In genomic region chr9:78506002-78506721, GRCm38 (mm10) we compare ENCODE assay signal across 12 mouse cellular contexts. TPM values are rescaled to one million over a fixed set of nuclear protein-coding genes. Genes with fewer than 3 reads are reported as not detected.
DNase-seq lines count a peak whose midpoint lies in the region; ATAC-seq and TF ChIP-seq lines count a peak whose summit lies in the region.
"Had no signal": no experiment of that assay in that cellular context is flagged by ENCODE, and none has a peak within 500 bp of the region (broad histone marks: within the 10 kb centered on the region; RNA-seq: fewer than 3 reads in every experiment).

No protein-coding gene starts in this region.

- peaks cover 19% of the 10 kb centered on the region; the same call in 1 of the 2 replicates for H3K4me1 ChIP-seq in kidney, adult 2 months (ENCODE audit: control insufficient read depth, insufficient read depth, low read length)
- peaks cover 33% of the 10 kb centered on the region for H3K4me1 ChIP-seq in liver, embryonic 13.5 days (replicated peaks)

- ATAC-seq in liver, embryonic 13.5 days (ENCODE audit: low read depth), result peak; percentile 88

- H3K27me3 ChIP-seq in kidney, adult 2 months (replicated peaks; ENCODE audit: control insufficient read depth, insufficient read depth, low read length), result no peaks in the 10 kb centered on the region
- H3K27me3 ChIP-seq in liver, embryonic 13.5 days, result peaks cover 11% of the 10 kb centered on the region; the same call in 1 of the 2 replicates
- H3K27me3 ChIP-seq: embryonic facial prominence, embryonic 15.5 days; limb, embryonic 13.5 days had no signal

- no peaks in the 10 kb centered on the region for H3K9me3 ChIP-seq in liver, embryonic 13.5 days (replicated peaks)
- H3K9me3 ChIP-seq: embryonic facial prominence, embryonic 15.5 days; limb, embryonic 13.5 days had no signal

- no peak overlapping the region for H3K9ac ChIP-seq in liver, embryonic 13.5 days
- H3K9ac ChIP-seq: embryonic facial prominence, embryonic 15.5 days; limb, embryonic 13.5 days had no signal

- peak overlapping the region; percentile 48 for H3K4me2 ChIP-seq in liver, embryonic 13.5 days
- H3K4me2 ChIP-seq: embryonic facial prominence, embryonic 15.5 days; limb, embryonic 13.5 days had no signal

- TF ChIP-seq CTCF in kidney, adult 2 months (conservative IDR thresholded peaks at IDR 0.05; ENCODE audit: insufficient read depth, insufficient read length, low read depth, low read length), result no peak

- no peak for TF ChIP-seq POLR2A in kidney, adult 2 months (IDR thresholded peaks at IDR 0.05; ENCODE audit: low read depth, low read length)

- H3K4me3 ChIP-seq in kidney, adult 2 months (ENCODE audit: insufficient read depth, low read depth, low read length), result no peak overlapping the region
- no peak overlapping the region for H3K4me3 ChIP-seq in liver, embryonic 13.5 days (replicated peaks)
- H3K4me3 ChIP-seq: embryonic facial prominence, embryonic 15.5 days; gastrocnemius, adult 2 months; limb, embryonic 13.5 days had no signal

- peak; percentile 64 for DNase-seq in heart, adult 11 months
- no peak for DNase-seq in heart, postnatal 25 days (ENCODE audit: low spot score)
- peak; percentile 84 for DNase-seq in ES-CJ7 (ENCODE audit: low read depth, low spot score)
- peak; percentile 73 for DNase-seq in kidney, adult 2 months
- DNase-seq in liver, embryonic 13.5 days, result peak; percentile 64
- no peak for DNase-seq in cerebellum, adult 11 months
- no peak for DNase-seq in spleen, postnatal 10 days (ENCODE audit: low spot score in 2 of 2)
- no peak for DNase-seq in layer of hippocampus, adult 18-20 months (ENCODE audit: low spot score in 2 of 2)
- DNase-seq: cerebellum, adult 11-12 months; gastrocnemius, adult 2 months had no signal

- H3K36me3 ChIP-seq in kidney, adult 2 months (ENCODE audit: control insufficient read depth, insufficient read depth, low read length), result no peaks in the 10 kb centered on the region
- H3K36me3 ChIP-seq in liver, embryonic 13.5 days, result no peaks in the 10 kb centered on the region
- H3K36me3 ChIP-seq: embryonic facial prominence, embryonic 15.5 days; limb, embryonic 13.5 days had no signal

- intact Hi-C loops in heart, postnatal 25 days (cut with DNase I), result no loop called here

- peak overlapping the region; percentile 54 for H3K27ac ChIP-seq in kidney, adult 2 months (ENCODE audit: insufficient read depth, low read depth, low read length)
- H3K27ac ChIP-seq in liver, embryonic 13.5 days, result peak overlapping the region; percentile 73
- H3K27ac ChIP-seq: embryonic facial prominence, embryonic 15.5 days; gastrocnemius, adult 2 months; limb, embryonic 13.5 days had no signal

- WGBS in kidney, adult 2 months, result 38% methylated on average over 11 of the region's 11 CpGs
- 16% methylated on average over 11 of the region's 11 CpGs for WGBS in liver, embryonic 13.5 days (ENCODE audit: insufficient replicate concordance)

RNA-seq across cellular contexts. Expression of gene Eef1a1, which starts 17.2 kb away (rescaled TPM):
- 1,000 to 10,000 TPM; 1,031 to 1,197 TPM for total RNA-seq in heart, postnatal 25 days (2021)
- 4,503 and 4,540 TPM in 2 replicates for polyA plus RNA-seq in kidney, adult 2 months (2012; rRNA removed)
- polyA plus RNA-seq in liver, embryonic 13.5 days (2015; fragmentation: Nextera tagmentation; extraction: Ambion mirVana), result 2,607 and 2,711 TPM in 2 replicates
- 1,000 to 10,000 TPM; 3,208 to 3,266 TPM for total RNA-seq in layer of hippocampus, adult 18-20 months (2021)

RNA-seq across cellular contexts. Expression of gene Gm17324, which starts 57.6 kb away (rescaled TPM):
- total RNA-seq in heart, postnatal 25 days (2021), result not detected
- polyA plus RNA-seq in kidney, adult 2 months (2012; rRNA removed), result 0.08 TPM in 1 of 2 replicates, not detected in the other
- polyA plus RNA-seq in liver, embryonic 13.5 days (2015; fragmentation: Nextera tagmentation; extraction: Ambion mirVana), result 0.33 and 0.64 TPM in 2 replicates
- under 1 TPM; 0.82 to 0.86 TPM for total RNA-seq in layer of hippocampus, adult 18-20 months (2021)
- total RNA-seq: gastrocnemius, adult 2 months had no signal

RNA-seq across cellular contexts. Expression of gene Mto1, which starts 58.2 kb away (rescaled TPM):
- total RNA-seq in heart, postnatal 25 days (2021), result 10 to 100 TPM; 24.5 to 25.5 TPM
- polyA plus RNA-seq in kidney, adult 2 months (2012; rRNA removed), result 21.0 and 23.4 TPM in 2 replicates
- polyA plus RNA-seq in liver, embryonic 13.5 days (2015; fragmentation: Nextera tagmentation; extraction: Ambion mirVana), result 23.4 and 25.9 TPM in 2 replicates
- 10 to 100 TPM; 22.4 to 23.2 TPM for total RNA-seq in layer of hippocampus, adult 18-20 months (2021)

Comparison
In these comparisons a context has a peak if more than half of its experiments do, and no peak if none do; other contexts are left out.
1. DNase-seq: peak in heart, adult 11 months (single experiment), ES-CJ7 (single experiment), kidney, adult 2 months (single experiment) and liver, embryonic 13.5 days (single experiment); none in heart, postnatal 25 days (single experiment), cerebellum, adult 11 months (single experiment), spleen, postnatal 10 days (0 of 2) and layer of hippocampus, adult 18-20 months (0 of 2).